Mouse (Mus musculus) activated CD4-positive, CD25-positive, alpha-beta regulatory T cell, adult 4 months (primary cell): Measurements from ENCODE around the gene Vps33b. TPM values are rescaled to one million over a fixed set of nuclear protein-coding genes. Genes with fewer than 3 reads are reported as not detected.
"Not testable (repeated sequence)": the region's sequence is repeated elsewhere in the genome, so short reads cannot be mapped to it uniquely, and the experiment has no call there.

Experiments used
- ATAC-seq: one replicate; pipeline ENCODE4 v1.8.0; 2017
- polyA plus RNA-seq, 2 experiments: library from polyadenylated mRNA; unstranded; fragments of 100-300 nt; shearing (Covaris generic); gene quantifications; one replicate each; pipeline ENCODE4 v1.2.1; 2017

Gene Vps33b
- polyA plus RNA-seq, 2 experiments from 2014 or later, result 25.8 to 34.2 TPM

GRCm38 (mm10) chr7:80319846-80320496 is 50.5 kb downstream of the Vps33b start:
- no peak for ATAC-seq

DNA sequence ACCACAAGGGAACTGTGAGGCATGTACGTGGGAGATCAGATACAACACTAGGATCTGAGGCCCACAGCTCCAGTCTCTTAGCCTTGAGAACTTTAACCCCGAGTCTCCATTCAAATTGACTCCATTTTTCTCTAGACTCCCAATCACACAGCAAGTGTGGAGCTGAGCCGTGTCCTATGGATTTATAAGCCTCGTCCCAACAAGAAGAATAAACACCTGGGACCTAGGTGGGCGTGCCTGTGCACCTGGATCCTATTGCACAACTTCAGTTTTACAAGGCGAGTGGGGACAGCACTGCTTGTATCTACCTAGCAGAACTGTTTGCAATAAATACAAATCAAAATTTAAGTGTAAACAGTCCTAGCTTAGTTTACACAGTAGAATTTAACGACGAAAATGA is 53.9 kb downstream of the Vps33b start:
- ATAC-seq, result no peak

- peak; percentile 98 for ATAC-seq
Observed at GRCm38 (mm10) chr7:80324043-80324815, 54.8 kb downstream of the Vps33b start, which contains the start of gene Rccd1. Rccd1 (minus strand) TSS chr7:80324454.

DNA sequence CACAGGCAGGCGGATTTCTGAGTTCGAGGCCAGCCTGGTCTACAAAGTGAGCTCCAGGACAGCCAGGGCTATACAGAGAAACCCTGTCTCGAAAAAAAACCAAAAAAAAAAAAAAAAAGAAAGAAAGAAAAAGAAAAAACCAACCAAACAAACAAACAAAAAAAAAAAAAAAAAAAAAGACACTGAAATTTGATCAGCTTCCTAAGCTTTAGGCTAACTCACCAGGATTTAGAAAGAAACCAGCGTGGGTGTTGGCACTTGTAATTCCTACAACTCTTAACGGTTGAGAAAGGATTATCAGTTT is 55.3 kb downstream of the Vps33b start:
- ATAC-seq, result not testable (repeated sequence)

- ATAC-seq, result no peak
Observed at GRCm38 (mm10) chr7:80325292-80325868, 55.9 kb downstream of the Vps33b start.

DNA sequence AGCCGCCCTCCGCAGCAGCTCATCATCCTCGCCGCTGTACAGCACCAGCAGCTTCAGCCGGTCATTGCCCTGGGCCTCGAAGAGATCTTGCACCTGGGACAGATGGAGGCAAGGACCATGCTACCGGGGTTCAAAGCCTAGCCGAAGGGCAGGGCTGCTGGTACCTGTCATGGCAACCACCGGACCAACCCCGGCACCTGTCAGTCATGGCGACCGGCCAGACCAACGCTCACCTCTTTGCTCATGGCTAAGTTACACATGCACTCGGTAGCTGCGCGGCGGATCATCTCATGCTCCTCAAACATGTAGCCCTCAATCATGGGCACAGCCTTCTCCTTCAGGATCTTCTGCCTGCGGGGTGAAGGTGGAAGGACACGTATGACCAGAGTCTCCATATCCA is 56.6 kb downstream of the Vps33b start:
- no peak for ATAC-seq

DNA sequence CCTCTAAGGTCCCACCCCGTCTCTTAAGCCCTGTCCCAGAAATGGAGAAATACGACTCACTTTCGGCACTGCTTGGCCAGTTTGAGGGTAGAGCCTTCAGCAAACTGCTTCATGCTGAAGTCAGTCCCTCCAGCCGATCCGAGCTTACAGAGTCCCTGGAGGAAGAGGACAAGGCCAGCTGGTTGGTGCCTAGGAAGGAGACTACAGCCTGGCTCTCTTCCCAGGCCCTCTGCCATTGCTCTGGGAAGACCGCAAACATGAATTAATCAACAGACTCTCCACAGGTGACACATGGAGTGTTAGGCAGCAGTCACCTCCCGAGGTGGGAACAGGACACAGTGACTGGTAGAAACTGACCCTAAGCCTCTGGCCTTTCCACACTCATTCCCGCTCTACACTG is 60.8 kb downstream of the Vps33b start:
- ATAC-seq, result no peak

- ATAC-seq, result no peak
Observed at GRCm38 (mm10) chr7:80331433-80331832, 62.0 kb downstream of the Vps33b start.

- ATAC-seq, result no peak
Observed at GRCm38 (mm10) chr7:80334848-80335247, 65.4 kb downstream of the Vps33b start.

- no peak for ATAC-seq
Observed at GRCm38 (mm10) chr7:80336932-80337331, 67.5 kb downstream of the Vps33b start.

GRCm38 (mm10) chr7:80339371-80339770 is 69.9 kb downstream of the Vps33b start:
- ATAC-seq, result no peak

DNA sequence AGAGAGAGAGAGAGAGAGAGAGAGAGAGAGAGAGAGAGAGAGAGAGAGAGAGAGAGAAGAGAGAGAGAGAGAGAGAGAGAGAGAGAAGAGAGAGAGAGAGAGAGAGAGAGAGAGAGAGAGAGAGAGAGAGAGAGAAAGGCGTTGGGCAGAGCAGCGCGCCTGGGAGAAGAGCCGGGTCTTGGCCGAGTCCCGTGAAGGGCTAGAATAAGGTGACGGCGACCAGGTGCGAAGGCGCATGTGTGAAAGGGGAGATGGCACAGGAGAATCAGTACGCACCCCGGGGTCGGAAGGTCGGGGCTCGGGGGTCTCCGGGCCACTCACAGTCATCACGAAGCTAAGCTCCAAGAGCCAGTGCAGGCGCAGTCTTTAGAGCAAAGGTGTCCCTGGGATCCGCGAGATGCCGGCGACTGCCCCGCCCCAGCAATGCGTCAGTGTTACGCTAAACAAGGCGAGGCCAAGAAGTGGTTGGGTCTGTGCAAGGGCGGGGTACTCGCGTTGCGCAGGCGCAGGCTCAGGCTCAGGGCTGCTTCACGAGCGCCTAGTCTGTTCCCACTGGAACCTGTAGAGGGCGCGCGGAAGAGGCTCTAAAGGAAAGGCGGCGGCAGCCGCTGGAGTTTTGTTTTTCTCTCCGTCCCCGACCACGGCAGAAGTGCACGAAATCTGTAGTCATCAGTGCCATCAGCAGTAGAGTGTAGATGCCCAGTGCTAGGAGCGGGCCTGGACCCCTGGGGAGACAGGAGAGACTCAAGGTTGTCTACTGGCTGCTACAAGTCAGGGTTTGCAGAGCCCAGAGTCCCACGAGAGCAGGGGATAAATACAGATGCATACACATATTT is 70.6 kb downstream of the Vps33b start:
- peak; percentile 90 for ATAC-seq

GRCm38 (mm10) chr7:80340793-80341192 is 71.3 kb downstream of the Vps33b start, which contains the start of gene Unc45a:
Unc45a (minus strand) TSS chr7:80341005.
- ATAC-seq, result peak; percentile 64

Other genes with a start within 250 kb of the Vps33b start
- gene Zfp710, start 244.8 kb upstream of the Vps33b start, polyA plus RNA-seq, result 1 to 10 TPM; 4.2 to 4.6 TPM
- 10 to 100 TPM; 24.8 to 31.7 TPM for gene Idh2, start 154.3 kb upstream of the Vps33b start, polyA plus RNA-seq
- 10 to 100 TPM; 16.5 to 26.1 TPM for gene Sema4b, start 82.8 kb upstream of the Vps33b start, polyA plus RNA-seq
- 100 to 1,000 TPM; 120 to 148 TPM for gene Cib1, start 36.8 kb upstream of the Vps33b start, polyA plus RNA-seq
- 1 to 10 TPM; 5.5 to 9.4 TPM for gene Gdpgp1, start 36.8 kb upstream of the Vps33b start, polyA plus RNA-seq
- under 1 TPM in 1 of 2 experiments, not detected in 1; 0.62 TPM for gene Ttll13, start 23.3 kb upstream of the Vps33b start, polyA plus RNA-seq
- gene Ngrn, start 8.4 kb upstream of the Vps33b start, polyA plus RNA-seq, result 10 to 100 TPM; 26.9 to 28.4 TPM
- 10 to 100 TPM; 49.3 to 56.0 TPM for gene Prc1, start 24.8 kb downstream of the Vps33b start, polyA plus RNA-seq
- gene Rccd1, start 54.8 kb downstream of the Vps33b start, polyA plus RNA-seq, result 1 to 10 TPM; 4.4 to 4.6 TPM
- gene Unc45a, start 71.4 kb downstream of the Vps33b start, polyA plus RNA-seq, result 10 to 100 TPM; 31.9 to 45.2 TPM
- gene Hddc3, start 73.5 kb downstream of the Vps33b start, polyA plus RNA-seq, result 1 to 10 TPM; 8.6 to 9.0 TPM
- gene Man2a2, start 101.7 kb downstream of the Vps33b start, polyA plus RNA-seq, result 10 to 100 TPM; 15.8 to 21.8 TPM
- 1 to 10 TPM; 2.0 to 4.5 TPM for gene Fes, start 118.3 kb downstream of the Vps33b start, polyA plus RNA-seq
- gene Furin, start 135.8 kb downstream of the Vps33b start, polyA plus RNA-seq, result 10 to 100 TPM; 10.6 to 15.2 TPM